Mouse (Mus musculus) adrenal gland, adult (tissue): ENCODE results near the gene Stx12.

Experiments used
- DNase-seq, 2 experiments: peaks; one replicate each; pipeline ENCODE4 v3.0.0; 2022 to 2023; ENCODE audit warnings: low spot score in 1 of 2; ENCODE audit not compliant: inconsistent age in 2 of 2

Stx12 gene

DNA sequence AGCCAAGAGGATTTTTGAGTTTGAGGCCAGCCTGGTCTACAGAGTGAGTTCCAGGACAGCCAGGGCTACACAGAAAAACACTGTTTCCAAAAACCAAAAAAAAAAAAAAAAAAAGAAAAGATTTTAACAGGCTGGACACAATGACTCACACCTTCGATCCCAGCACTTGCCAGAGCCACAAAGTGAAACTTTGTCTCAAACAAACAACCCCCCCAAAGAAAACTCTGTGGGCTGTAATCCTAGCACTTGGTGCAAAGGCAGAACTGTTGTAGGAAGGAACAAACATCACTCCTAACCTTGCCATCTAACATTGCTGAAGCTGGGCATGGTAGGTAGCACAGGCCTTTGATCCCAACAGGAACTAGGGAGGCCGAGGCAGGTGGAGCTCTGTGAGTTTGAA lies 19.5 kb downstream of the Stx12 start:
- no peak for DNase-seq

DNA sequence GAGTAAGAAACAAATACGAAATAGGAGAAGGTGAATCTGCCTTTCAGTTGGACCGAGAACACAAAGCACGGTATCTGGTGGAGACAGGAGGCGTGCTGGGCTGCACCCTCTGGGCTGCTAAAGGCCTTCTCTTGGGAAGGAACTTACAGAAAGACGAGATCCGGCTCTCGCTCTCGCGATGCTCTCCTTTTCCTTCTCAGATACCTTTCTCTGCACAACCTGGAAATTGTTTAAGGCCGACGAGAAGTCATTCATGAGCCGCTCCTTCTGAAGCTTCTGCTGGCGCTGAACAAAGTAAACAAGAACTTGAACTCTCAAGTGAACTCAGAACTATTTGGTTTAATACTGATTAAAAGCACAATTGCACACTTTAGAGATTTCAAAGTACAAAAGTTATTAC lies 21.3 kb downstream of the Stx12 start:
- DNase-seq = no peak

DNA sequence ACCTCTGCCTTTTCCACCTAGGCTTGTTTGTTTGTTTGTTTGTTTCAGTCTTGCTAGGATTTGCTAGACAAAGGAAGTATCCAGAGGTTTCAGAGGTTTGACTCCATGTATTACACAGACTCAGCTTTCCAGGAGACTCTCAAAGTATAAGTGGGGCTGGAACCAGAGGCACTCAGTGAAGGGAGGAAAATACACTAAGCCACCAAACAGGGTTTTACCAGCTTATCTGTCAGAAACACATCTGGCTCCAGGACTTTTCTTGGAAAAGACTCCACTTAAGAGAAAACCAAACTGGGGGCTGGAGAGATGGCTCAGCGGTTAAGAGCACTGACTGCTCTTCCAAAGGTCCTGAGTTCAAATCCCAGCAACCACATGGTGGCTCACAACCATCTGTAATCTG lies 23.4 kb downstream of the Stx12 start:
- DNase-seq = no peak

DNA sequence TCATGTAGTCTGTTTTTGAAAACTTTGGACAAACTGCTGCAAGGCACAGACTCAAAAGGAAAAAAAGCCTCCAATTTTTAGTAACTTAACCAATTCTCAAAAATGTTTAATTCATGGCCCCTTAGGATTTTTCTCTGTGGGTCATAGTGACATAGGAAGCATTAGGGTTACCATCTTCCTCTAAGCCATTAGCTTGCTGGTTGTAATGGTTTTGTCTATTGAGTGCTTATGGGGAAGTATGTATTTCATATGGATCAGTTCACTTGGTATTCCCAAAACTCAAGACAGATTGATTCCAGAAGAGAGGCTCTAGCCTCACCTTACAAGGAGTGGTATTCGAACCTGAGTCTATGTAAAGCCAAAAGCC lies 40.6 kb downstream of the Stx12 start:
- DNase-seq = no peak

DNA sequence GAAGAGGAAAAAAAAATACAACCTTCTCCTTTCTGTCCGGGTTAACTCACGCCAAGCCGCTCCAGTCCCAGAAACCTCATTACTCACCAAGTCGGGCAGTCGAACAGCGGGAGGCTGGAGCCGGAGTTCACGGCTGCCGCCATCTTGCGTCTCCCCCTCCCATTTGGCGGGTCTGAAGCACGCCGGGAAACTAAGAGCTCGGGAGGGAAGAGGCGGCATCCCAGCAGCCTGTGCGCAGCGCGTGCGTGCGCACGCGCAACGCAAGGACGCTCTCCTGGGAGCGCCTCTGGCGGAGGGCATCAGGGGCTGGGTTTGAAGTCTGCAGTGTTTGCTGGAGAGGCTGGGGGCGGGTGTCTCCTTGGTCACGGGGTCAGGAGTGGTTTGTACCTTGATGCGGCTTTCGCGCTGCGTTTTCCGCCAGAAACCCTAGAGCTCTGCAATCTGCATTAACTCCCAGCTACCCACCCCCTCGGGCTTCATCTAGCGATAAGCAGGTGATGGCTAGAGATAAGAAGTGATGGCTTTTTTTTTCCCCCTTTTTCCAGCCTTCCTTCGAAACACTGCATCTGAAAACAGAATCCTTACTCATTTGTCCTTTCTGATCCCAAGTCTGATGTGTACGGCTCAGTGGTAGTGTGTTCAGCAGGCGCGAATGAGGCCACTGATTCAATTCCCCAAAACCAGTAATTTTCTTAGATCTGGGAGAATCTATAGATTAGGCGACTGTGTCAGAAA lies 41.2 kb downstream of the Stx12 start, which contains the start of gene Ppp1r8:
TSS of gene Ppp1r8 (minus strand) at position 200 of the 735 bp plus-strand sequence.
- peak; percentile 93 to 95 for DNase-seq

DNA sequence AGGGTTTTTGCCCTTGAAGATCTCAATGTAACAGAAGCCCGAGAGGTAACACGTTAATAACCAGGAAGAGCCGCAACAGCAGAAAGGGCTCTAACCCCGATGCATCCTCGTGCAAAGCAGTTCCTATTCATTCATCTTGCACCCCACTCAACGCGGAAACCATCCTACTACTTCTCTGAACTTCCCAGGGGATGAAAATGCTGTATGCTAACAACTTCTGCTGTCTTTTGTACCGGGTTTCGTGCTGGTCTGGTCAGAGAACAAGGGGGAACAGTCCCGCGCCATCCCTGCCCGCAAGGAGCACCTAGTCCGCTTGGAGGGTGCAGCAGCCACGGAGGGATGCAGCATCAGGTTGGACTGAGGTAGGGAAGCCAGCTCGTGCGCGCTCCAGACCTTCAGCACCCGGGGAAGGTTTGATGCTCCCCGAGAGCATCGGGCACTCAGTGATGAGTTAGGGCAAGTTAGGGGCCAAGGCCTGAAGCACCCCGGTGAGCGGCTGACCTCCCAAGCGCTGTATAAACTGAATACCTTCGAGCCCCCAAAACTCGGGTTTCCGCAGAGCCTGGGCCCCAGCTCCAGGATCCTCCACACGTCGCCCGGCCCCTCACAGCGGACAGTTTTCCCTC lies 41.9 kb downstream of the Stx12 start:
- peak; percentile 28 to 76 for DNase-seq

DNA sequence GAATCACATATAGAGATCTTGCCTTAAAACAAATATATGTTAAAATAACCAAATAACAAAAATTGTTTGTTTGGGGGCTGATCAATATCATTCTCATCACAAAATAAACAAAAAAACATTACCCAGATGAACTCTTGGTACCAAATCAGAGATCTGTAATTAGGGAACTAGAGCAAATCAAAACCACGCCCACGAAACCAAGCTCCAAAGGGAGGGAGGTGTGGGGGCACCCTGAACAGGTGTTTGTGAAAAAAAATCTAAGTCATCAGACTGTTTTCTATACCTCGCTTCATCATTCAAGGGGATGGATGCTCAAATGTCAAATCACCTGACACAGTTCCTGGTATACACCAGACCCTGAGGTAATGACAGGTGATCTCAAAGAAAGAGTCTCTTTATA lies 42.8 kb downstream of the Stx12 start:
- DNase-seq = no peak

DNA sequence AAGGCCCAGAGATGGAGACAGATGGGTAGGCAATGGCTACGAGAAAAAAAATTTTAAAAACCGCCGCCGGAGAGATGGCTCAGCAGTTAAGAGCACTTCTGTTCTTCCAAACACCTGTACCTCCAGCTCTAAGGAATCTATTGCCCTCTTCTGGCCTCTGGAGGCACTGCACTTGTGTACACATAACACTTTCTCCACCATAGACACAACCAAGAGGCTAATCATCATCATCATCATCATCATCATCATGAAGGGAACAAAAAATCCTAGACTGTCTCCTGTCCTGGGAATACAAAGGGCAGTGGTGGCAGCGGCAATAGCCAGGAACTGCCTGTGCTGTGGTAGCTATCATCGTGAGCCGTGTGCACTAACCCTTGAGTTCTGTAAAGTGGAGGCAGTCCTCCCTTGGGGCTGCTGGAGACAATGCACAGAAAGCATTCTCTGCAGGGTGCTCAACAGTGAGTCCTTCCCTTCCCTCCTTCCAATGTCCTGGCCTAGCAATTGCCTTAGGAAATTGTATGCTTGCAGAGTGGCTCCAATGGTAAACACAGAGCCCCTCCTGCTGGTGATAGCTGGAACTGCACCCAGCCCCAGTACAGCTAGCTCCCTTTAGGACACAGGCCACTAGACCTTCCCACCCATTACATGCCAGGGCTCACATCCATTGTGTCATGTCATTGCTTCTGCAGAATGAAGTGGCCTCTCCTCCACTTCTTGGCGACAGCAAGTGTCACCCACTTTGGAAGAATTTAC lies 60.5 kb downstream of the Stx12 start:
- DNase-seq = peak; percentile 54 to 77

DNA sequence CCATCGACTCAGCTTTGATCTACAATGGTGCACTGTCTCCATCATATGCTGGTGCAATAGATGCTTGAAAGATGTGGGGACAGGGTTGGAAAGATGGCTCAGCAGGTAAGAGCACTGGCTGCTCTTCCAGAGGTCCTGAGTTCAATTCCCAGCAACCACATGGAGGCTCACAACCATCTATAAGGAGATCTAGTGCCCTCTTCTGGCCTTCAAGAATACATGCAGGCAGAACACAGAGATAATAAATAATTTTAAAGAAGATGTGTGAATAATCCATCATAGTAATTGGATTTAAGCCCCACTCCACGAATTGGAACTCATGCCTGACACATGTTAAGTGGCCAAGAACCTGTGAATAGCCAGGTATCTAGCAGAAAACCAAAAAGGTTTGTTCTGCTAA lies 65.9 kb downstream of the Stx12 start:
- DNase-seq = no peak

DNA sequence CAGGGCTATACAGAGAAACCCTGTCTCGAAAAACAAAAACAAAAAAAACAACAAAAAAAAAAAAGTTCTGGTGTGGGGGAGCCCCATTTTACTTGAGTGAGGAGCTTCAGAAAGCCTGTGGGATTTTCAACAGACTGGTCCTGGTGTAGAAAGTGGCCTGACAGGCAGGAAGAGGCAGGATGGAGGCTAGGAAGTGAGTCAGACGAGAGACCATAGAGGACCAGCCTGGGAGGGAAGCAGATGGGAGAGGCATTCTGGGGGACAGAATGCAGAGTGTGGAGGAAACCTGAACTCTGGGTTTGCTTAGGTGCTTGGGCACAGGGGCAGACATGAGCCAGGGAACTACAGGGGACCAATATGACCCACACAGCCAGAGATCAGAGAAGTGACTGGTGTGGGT lies 67.5 kb downstream of the Stx12 start:
- DNase-seq = no peak

DNA sequence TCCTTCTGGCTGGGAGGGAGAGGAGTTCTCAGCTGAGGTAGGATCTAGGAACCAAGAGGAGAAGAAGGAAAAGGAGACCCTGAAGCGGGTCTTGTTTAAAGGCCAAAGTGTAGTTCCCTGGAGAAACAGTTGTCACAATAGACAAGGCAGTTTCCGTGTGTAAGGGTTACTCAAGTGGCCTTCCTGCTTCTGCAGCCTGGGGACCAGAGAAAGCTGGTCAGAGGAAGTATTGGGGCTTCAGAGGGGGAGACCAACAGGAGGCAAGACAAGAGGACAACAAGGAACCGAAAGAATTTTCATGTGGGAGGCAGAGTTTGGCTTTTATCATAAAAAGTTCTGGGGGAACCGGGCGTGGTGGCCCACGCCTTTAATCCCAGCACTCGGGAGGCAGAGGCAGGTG lies 67.9 kb downstream of the Stx12 start:
- DNase-seq = no peak

DNA sequence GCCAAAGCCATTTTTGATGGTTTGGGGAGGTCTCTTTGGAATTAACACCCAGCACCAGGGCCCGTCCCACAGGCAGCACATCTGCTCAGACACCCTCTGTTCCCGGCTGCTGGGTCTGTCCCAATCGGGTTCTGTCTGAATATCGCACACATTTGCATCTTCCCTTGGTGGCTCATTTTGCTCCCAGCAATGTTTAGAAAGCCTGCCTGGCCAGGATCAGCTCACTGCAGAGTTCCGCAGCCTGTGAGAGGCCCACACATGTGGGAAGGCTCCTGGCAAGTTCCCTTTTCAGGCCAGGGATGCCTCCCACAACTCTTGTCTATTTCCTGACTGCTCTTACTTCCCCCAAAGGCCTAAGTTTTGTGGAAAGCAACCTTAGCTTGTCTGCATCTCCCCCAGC lies 74.7 kb downstream of the Stx12 start:
- no peak for DNase-seq

DNA sequence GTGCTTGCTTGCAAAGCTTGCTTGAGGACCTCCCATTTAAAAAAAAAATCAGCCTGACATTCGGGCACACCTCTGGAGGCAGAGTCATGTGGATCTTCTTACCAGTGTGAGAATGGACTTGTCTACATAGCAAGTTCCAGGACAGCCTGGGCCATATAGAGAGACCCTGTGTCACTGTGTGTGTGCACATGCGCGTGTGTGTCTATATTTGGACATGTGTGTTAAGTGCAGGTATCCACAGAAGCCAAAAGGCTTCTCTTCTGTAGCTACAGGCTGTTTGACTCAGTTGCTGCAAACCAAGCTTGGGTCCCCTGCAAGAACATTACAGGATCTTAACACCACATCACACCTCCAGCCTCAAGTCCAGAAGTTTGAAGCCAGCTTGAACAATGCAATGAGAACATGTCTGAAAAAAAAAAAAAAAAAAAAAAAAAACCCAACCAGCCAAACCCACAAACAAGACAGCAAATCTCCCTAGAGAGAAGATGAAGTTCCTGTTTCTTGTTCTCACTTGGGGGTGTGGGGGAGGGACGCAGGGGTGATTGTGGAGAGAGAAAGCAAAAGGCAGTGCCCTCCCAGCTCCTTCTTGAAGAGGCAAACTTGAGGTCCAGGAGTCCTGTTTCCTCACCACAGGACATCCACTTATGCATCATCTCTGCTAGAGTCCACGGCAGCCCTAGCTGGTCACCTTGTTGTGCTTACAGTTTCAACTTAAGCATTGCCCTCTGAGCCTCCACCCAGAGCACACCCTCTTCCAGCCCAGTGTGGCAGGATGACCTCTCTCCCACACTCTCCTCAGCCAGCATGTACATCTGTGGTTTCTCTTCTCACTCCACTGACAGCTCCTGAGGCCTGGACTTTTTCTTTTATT lies 76.3 kb downstream of the Stx12 start:
- no peak for DNase-seq

DNA sequence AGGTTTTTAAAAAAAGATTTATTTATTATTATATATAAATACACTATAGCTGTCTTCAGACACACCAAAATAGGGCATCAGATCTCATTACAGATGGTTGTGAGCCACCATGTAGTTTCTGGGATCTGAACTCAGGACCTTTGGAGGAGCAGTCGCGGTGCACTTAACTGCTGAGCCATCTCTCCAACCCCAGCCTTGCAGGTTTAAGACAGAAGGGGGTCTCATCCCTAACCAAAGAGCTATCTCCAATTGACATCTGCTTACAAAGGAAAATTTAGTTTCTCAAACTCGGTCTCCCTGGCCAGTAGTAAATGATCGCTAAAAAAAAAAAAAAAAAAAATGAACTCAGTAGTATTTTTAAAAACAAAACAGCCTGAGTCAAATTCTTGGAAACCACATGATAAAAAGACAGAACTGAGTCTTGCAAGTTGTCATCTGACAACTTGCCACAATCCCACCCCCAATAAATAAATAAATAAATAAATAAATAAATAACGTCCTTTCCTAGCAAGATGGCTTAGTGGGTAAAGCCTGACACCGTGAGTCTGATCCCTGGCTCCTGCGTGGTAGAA lies 77.6 kb downstream of the Stx12 start:
- DNase-seq = no peak

DNA sequence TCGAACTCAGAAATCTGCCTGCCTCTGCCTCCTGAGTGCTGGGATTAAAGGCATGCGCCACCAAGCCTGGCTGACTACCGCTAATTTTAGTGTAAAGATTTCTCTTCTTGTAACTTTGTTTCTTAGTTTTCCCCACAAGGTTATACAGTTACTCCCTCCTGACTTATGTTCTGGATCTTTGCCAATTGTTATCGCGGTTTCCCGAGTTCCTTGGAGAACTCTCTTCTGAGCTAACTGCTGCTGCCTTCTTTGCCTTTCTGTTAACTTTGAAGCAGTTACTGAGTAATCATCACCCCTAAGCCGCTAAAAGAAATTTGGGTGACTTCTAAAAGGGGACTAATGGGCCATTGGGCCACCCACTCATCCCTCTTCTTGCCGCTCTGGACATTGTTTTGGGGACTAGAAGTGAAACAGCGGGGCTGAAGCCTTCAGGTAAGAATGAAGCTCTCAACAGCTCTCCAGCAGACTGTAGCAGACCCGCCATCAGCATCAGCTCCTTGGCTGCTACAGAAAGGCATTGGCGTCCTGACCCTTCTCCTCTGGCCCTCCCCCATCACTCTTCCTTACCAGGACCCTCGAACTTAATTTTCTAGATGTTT lies 78.6 kb downstream of the Stx12 start:
- no peak for DNase-seq

DNA sequence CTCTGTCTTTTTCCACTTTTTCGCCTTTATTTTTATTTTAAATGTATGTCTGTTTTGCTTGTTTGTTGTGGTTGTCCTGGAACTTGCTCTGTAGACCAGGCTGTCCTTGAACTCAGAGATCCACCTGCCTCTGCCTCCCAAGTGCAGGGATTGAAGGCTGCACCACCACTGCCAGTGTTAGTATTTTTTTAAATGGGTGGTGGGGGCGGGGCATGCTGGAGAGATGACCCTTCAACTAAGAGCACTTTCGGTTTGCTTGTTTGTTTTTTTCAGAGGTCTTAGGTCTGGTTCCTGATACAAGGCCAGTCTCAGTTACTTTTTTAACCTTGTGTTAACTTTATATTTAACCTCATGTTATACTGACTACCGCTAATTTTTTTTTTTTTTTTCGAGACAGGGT lies 79.2 kb downstream of the Stx12 start:
- DNase-seq = no peak

DNA sequence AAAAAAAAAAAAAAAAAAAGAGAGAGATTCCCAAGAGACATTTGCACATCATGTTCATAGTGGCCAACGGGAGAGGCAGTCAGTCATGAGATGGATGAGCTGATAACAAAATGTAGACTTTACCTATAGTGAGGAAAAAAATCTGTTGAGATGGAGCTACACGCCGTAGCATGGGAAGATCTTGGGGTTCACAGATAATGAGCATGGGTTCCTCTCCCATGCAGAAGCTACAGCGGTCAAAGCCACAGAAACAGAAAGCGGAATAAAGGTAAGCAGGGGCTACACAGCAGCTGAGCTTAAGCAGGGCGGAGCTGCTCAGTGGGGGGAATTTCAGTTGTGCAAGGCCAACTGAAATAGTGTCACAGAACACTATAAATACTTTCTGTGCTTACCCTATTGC lies 80.0 kb downstream of the Stx12 start:
- DNase-seq = no peak

DNA sequence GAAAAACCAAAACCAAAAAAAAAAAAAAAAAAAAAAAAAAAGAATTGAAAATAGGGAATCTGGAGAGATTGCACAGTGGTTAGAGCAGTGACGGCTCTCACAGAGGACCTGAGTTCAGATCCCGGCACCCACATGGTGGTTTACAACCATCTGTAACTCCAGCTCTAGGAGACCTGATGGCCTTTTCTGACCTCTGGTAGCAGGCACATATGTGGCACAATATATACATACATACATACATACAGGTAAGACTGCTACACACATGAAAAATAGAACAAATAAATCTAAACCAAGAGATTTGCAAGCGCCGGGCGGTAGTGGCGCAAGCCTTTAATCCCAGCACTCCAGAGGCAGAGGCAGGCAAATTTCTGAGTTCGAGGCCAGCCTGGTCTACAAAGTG lies 80.4 kb downstream of the Stx12 start:
- DNase-seq = no peak
